Mouse (Mus musculus) stomach, embryonic 14.5 days (tissue): Measurements from ENCODE around the gene Gm20388. TPM values are rescaled to one million over a fixed set of nuclear protein-coding genes. Genes with fewer than 3 reads are reported as not detected.
A peak's percentile ranks its signal among the peaks of the same experiment; 100 is the strongest.
"Not testable (repeated sequence)": the region's sequence is repeated elsewhere in the genome, so short reads cannot be mapped to it uniquely, and the experiment has no call there.

Source experiments
- ATAC-seq: fragments of 200-750 bp; cut with Nextera tagmentation; 2 replicates; pipeline ENCODE4 v1.8.0; 2017; ENCODE audit warnings: low read depth, moderate TSS enrichment; ENCODE audit not compliant: insufficient number of reproducible peaks, insufficient read depth, low FRiP score
- H3K27ac ChIP-seq: fragments of 300-500 bp; sonication (generic); 2 replicates; pipeline ENCODE4 v1.5.1; 2014; ENCODE audit warnings: mild to moderate bottlenecking, low read length, moderate library complexity, mixed read lengths
- H3K27me3 ChIP-seq: fragments of 300-500 bp; sonication (generic); 2 replicates; pipeline ENCODE4 v1.6.1; 2014; ENCODE audit warnings: low read length, control low read depth, mixed read lengths; ENCODE audit not compliant: control insufficient read depth, insufficient read depth
- H3K36me3 ChIP-seq: fragments of 300-500 bp; sonication (generic); 2 replicates; pipeline ENCODE4 v1.6.1; 2014; ENCODE audit warnings: mild to moderate bottlenecking, control low read depth, low read length, moderate library complexity, mixed read lengths; ENCODE audit not compliant: control insufficient read depth, insufficient read depth
- H3K4me1 ChIP-seq: fragments of 300-500 bp; sonication (generic); 2 replicates; pipeline ENCODE4 v1.6.1; 2014; ENCODE audit warnings: low read length, control low read depth, mixed read lengths; ENCODE audit not compliant: control insufficient read depth, insufficient read depth
- H3K4me2 ChIP-seq: fragments of 300-500 bp; sonication (generic); replicated peaks from 2 replicates; pipeline ENCODE4 v1.6.1; 2014; ENCODE audit warnings: low read depth, low read length, control low read depth
- H3K4me3 ChIP-seq: fragments of 300-500 bp; sonication (generic); 2 replicates; pipeline ENCODE4 v1.5.1; 2014; ENCODE audit warnings: low read depth, low read length, control low read depth
- H3K9ac ChIP-seq: fragments of 300-500 bp; sonication (generic); replicated peaks from 2 replicates; pipeline ENCODE4 v1.6.1; 2014; ENCODE audit warnings: low read depth, mild to moderate bottlenecking, control low read depth, low read length, moderate library complexity, mixed read lengths
- H3K9me3 ChIP-seq: fragments of 300-500 bp; sonication (generic); 2 replicates; pipeline ENCODE4 v1.6.1; 2016; ENCODE audit warnings: low read depth, low read length, control low read depth; ENCODE audit not compliant: control insufficient read depth
- WGBS: fragments of 180-500 bp; shearing (Covaris S2); extraction: QIAGEN DNeasy Blood & Tissue Kit; methylation state at CpG from one replicate; pipeline ENCODE4 v1.1.7; 2014; 5-methylcytosine and 5-hydroxymethylcytosine counted together
- polyA plus RNA-seq: library from polyadenylated mRNA; unstranded; fragments of >200 nt; fragmentation: Nextera tagmentation; extraction: Ambion mirVana; gene quantifications from 2 replicates; pipeline ENCODE4 v1.2.1, GENCODE M21; 2014

The Gm20388 gene
- polyA plus RNA-seq, 1 experiment from 2014 or later, result 11.4 TPM

DNA sequence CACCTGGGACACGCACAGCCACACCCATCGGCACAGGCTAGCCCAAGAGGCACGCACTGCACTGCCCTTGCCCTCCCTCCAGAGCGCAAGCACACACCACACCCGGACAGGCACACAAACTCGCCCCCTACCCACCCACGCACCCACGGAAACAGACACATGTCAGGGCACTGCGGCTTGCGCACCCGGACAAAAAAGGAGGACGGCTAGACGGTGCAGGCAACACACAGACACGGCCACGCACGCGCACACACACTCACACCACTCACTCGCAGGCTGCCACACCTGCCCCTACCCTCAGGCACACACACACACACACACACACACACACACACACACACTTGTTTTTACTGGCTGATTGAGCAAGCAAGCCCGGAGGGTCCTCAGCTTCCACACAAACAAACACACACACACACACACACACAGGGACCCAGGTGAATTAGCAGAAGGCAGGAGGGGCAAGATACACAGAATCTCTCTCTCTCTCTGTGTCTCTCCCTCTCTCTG lies 3690.1 kb downstream of the Gm20388 start:
- H3K27me3 ChIP-seq, H3K36me3 ChIP-seq, H3K4me2 ChIP-seq, H3K9ac ChIP-seq, ATAC-seq, H3K9me3 ChIP-seq, H3K27ac ChIP-seq, H3K4me1 ChIP-seq, H3K4me3 ChIP-seq: not testable (repeated sequence)
- 72% methylated on average over 11 of the region's 19 CpGs for WGBS

DNA sequence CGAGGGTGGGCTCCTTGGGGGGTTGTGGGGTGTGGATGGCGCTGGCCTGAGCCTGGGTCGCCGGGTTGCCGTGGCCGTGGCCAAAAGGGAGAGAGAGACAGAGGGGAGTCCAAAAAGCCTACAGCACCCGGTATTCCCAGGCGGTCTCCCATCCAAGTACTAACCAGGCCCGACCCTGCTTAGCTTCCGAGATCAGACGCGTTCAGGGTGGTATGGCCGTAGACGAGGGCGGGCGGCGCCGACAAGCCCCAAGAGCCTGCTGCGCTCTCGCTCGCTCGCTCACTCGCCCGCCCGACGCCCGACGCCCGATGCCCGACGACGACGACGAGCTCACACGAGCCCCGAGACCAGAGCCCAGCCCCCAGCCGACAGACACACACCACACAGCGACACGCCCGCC lies 3690.8 kb downstream of the Gm20388 start:
- WGBS, result no CpG with 5 or more reads among the region's 40 CpGs

DNA sequence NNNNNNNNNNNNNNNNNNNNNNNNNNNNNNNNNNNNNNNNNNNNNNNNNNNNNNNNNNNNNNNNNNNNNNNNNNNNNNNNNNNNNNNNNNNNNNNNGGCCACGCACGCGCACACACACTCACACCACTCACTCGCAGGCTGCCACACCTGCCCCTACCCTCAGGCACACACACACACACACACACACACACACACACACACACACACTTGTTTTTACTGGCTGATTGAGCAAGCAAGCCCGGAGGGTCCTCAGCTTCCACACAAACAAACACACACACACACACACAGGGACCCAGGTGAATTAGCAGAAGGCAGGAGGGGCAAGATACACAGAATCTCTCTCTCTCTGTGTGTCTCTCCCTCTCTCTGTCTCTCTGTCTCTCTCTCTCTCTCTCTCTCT lies 3702.0 kb downstream of the Gm20388 start:
- H3K27ac ChIP-seq, ATAC-seq: not testable (repeated sequence)
- WGBS, result no CpG with 5 or more reads among the region's 5 CpGs

More for the DNA sequence above, 3690.8 kb downstream of the Gm20388 start:
- H3K36me3 ChIP-seq, H3K27me3 ChIP-seq, ATAC-seq, H3K27ac ChIP-seq, H3K4me2 ChIP-seq, H3K9ac ChIP-seq, H3K4me1 ChIP-seq, H3K4me3 ChIP-seq, H3K9me3 ChIP-seq: not testable (repeated sequence)

DNA sequence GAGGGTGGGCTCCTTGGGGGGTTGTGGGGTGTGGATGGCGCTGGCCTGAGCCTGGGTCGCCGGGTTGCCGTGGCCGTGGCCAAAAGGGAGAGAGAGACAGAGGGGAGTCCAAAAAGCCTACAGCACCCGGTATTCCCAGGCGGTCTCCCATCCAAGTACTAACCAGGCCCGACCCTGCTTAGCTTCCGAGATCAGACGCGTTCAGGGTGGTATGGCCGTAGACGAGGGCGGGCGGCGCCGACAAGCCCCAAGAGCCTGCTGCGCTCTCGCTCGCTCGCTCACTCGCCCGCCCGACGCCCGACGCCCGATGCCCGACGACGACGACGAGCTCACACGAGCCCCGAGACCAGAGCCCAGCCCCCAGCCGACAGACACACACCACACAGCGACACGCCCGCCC lies 3712.9 kb downstream of the Gm20388 start:
- ATAC-seq, H3K9me3 ChIP-seq, H3K27me3 ChIP-seq, H3K27ac ChIP-seq, H3K36me3 ChIP-seq, H3K4me3 ChIP-seq, H3K4me2 ChIP-seq, H3K4me1 ChIP-seq, H3K9ac ChIP-seq: not testable (repeated sequence)
- WGBS, result no CpG with 5 or more reads among the region's 39 CpGs

More for the DNA sequence above, 3702.0 kb downstream of the Gm20388 start:
- not testable (repeated sequence) for H3K4me2 ChIP-seq, H3K9me3 ChIP-seq, H3K4me1 ChIP-seq, H3K27me3 ChIP-seq, H3K4me3 ChIP-seq, H3K9ac ChIP-seq, H3K36me3 ChIP-seq

DNA sequence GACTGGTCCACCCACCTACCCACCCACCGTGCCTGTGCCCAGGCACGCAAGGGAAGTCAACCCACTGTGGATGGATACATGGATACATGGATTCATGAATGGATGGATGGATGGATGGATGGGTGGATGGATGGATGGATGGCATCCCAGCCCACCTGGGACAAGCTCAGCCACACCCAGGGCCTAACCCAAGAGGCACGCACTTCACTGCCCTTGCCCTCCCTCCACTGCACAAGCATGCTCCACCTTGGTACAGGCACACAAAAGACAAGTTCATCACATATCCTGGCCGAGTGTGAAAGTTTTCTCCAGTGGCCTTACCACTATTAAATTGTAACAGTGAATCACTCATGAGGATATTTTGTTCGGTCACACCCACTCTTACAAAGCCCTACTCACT lies 3713.6 kb downstream of the Gm20388 start:
- no peak overlapping the region for H3K4me3 ChIP-seq
- no peak overlapping the region for H3K27ac ChIP-seq
- peaks cover 2% of the 10 kb centered on the region; the same call in 1 of the 2 replicates for H3K4me1 ChIP-seq
- no peak for ATAC-seq
- no peak overlapping the region for H3K9ac ChIP-seq
- no peak overlapping the region for H3K4me2 ChIP-seq
- H3K27me3 ChIP-seq, result peaks cover 4% of the 10 kb centered on the region; the same call in 1 of the 2 replicates
- no peaks in the 10 kb centered on the region for H3K9me3 ChIP-seq
- H3K36me3 ChIP-seq, result no peaks in the 10 kb centered on the region
- 68% methylated on average over 5 of the region's 5 CpGs for WGBS

DNA sequence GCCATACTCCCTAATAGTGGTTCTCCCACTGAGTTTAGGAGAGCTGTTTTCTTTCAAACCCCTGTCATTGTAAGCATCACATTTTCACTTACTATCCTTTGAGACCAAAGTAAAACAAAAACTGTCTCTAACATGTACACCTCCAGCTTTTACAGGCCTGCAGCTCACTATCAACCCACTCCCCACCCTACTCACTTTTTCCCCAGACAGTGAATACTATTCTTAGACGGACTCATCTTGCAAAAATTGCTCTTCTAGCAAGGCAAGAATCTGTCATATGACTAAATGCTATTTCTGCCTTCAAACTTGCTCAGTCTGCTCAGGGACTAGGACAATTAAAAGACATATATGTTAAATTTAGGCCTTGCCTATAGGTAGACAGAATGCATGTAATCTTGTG lies 3714.1 kb downstream of the Gm20388 start:
- peaks cover 2% of the 10 kb centered on the region; the same call in 1 of the 2 replicates for H3K4me1 ChIP-seq
- H3K4me2 ChIP-seq, result no peak overlapping the region
- no peak overlapping the region for H3K27ac ChIP-seq
- no peak for ATAC-seq
- no peaks in the 10 kb centered on the region for H3K9me3 ChIP-seq
- no peaks in the 10 kb centered on the region for H3K36me3 ChIP-seq
- H3K4me3 ChIP-seq, result no peak overlapping the region
- no peak overlapping the region for H3K9ac ChIP-seq
- H3K27me3 ChIP-seq, result peaks cover 4% of the 10 kb centered on the region; the same call in 1 of the 2 replicates
- WGBS, result 51% methylated on average over 1 of the region's 1 CpGs

DNA sequence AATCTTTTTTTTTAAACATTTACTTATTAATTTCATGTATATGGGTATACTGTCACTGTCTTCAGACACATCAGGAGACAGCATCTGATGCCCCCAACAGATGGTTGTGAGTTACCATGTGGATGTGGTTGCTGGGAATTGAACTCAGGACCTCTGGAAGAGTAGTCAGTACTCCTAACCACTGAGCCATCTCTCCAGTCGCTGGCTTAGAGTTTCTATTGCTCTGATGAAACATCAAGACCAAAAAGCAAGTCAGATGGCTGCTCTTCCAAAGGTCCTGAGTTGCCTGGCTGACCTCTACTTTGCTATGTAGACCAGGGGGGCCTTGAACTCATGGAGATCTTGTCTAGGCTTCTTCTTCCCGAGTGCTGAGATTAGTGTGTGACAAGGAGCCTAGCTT lies 3715.1 kb downstream of the Gm20388 start:
- 23% methylated on average over 2 of the region's 2 CpGs for WGBS

DNA sequence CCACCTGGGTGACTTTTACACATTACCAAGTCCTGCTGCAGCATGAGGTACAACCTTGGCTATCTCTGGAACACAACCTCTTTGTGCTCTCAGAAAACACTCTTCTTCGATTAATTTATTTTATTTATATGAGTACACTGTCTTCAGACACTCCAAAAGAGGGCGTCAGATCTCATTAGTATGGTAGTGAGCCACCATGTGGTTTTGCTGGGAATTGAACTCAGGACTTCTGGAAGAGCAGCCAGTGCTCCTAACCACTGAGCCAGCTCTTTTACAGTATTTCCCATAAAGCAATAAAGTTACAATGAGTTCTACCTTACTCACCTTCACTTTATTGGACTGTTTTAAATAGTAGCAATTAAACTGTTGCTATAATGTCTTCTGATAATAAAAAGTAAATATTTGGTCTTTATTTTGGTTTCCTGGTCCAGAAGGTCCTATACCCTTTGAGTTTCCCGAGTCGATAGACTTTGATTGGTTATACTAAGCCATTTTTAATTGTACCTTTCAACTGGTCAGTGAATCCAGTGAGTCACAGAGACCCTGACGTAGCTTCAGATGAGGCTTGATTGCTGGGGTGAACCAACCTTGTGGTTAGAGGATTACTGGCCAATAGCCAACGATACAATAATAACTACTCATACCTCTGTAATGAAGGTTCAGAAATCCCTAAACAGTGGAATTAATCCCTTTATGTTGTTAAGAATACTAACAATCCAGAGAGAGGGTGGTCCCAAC lies 3716.9 kb downstream of the Gm20388 start:
- Histone ChIP-seq H3K36me3 (no peaks in the 10 kb centered on the region), H3K27me3 (peaks cover 4% of the 10 kb centered on the region; the same call in 1 of the 2 replicates)
- no peak for ATAC-seq

More for the DNA sequence above, 3715.1 kb downstream of the Gm20388 start:
- no peak for ATAC-seq
- Histone ChIP-seq H3K9ac (no peak overlapping the region), H3K9me3 (no peaks in the 10 kb centered on the region), H3K27ac (no peak overlapping the region), H3K36me3 (no peaks in the 10 kb centered on the region), H3K27me3 (peaks cover 4% of the 10 kb centered on the region; the same call in 1 of the 2 replicates), H3K4me1 (peaks cover 2% of the 10 kb centered on the region; the same call in 1 of the 2 replicates), H3K4me2 (no peak overlapping the region), H3K4me3 (no peak overlapping the region)

More for the DNA sequence above, 3716.9 kb downstream of the Gm20388 start:
- Histone ChIP-seq H3K4me1 (peaks cover 2% of the 10 kb centered on the region; the same call in 1 of the 2 replicates), H3K27ac (no peak overlapping the region), H3K4me3 (no peak overlapping the region), H3K9ac (no peak overlapping the region), H3K4me2 (0 out of 2 replicates have a peak overlapping the region, but pooled peaks have one; percentile 54), H3K9me3 (no peaks in the 10 kb centered on the region)
- 60% methylated on average over 6 of the region's 6 CpGs for WGBS
